Mouse (Mus musculus): ENCODE results near the gene Lrig1. TPM values are rescaled to one million over a fixed set of nuclear protein-coding genes. Genes with fewer than 3 reads are reported as not detected.

Lrig1 gene
- polyA plus RNA-seq, 1 experiment from 2014 or later, result 13.4 TPM

DNA sequence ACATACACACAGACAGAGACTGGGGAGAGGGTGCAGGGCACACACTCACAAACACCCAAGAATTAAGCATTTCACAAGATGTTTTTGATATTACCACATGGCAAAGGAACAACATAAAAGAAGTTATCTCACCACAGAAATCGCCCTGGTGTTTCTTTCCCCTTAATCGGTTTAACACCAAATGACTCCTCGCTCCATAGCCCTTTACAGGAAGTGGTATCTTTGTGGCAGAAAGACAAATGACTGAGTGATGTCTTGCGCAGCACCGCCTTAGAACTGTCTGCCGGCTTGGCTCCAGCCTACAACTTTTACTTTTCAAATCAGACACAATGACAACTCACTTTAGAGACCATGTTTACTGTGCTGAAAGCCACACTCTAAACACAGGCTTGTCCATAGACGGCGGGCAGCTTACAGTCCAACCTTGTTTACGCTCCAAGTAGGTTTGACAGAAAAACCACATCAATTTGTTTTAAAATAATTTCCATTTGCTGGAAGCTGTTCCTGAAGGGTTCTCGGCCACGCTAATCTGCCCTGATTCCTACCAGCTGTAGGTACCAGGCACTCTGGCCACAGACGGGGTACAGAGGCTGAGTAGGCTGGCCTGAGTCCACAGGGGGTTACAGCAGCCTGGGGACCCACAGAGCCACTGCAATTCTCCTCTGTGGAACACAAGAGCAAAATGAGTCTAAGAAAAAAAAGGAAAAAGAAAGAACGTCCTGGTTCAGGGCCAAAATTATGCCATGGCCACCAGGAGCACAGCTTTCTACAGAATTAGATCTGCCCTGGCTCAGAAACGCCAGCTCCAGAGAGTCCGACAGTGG lies 18.3 kb downstream of the Lrig1 start:
- peaks cover 77% of the 10 kb centered on the region for H3K4me1 ChIP-seq
- no peak for DNase-seq (ENCODE audit: low spot score)
- no peaks in the 10 kb centered on the region for H3K36me3 ChIP-seq
- no peaks in the 10 kb centered on the region for H3K27me3 ChIP-seq (ENCODE audit: low read depth, poor library complexity, severe bottlenecking)
- WGBS, result 69% methylated on average over 15 of the region's 15 CpGs
- no peaks in the 10 kb centered on the region for H3K9me3 ChIP-seq (replicated peaks)
- no peak overlapping the region for H3K4me3 ChIP-seq
- no peak overlapping the region; the same call in 1 of the 2 replicates for H3K27ac ChIP-seq (replicated peaks)

GRCm38 (mm10) chr6:94680760-94681445 lies 19.1 kb downstream of the Lrig1 start:
- H3K36me3 ChIP-seq, result no peaks in the 10 kb centered on the region
- H3K4me1 ChIP-seq, result peaks cover 78% of the 10 kb centered on the region
- H3K9me3 ChIP-seq (replicated peaks), result no peaks in the 10 kb centered on the region
- H3K4me3 ChIP-seq, result no peak overlapping the region
- DNase-seq (ENCODE audit: low spot score), result no peak
- 71% methylated on average over 5 of the region's 5 CpGs for WGBS
- no peak overlapping the region for H3K27ac ChIP-seq (replicated peaks)
- no peaks in the 10 kb centered on the region for H3K27me3 ChIP-seq (ENCODE audit: low read depth, poor library complexity, severe bottlenecking)

DNA sequence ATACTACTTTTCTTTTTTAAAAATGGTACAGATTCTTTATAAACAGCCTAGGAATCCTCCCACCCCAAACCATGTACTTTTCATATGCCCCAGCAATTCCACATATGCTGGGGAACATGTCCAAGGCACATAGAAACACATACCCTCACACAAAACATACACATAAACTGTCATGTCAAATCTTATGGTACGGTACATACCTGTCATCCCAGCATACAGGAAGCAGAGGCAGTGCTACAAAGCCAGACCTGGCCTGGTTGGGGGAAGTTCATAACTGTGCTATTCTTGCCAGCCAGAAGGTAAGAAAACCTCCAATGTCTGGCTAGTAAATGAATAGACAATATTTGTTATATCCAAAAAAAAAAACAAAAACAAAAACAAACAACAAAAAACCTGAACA lies 20.7 kb downstream of the Lrig1 start:
- Histone ChIP-seq H3K27me3 (ENCODE audit: low read depth, poor library complexity, severe bottlenecking) (no peaks in the 10 kb centered on the region), H3K27ac (replicated peaks) (no peak overlapping the region), H3K9me3 (replicated peaks) (no peaks in the 10 kb centered on the region), H3K36me3 (no peaks in the 10 kb centered on the region), H3K4me3 (no peak overlapping the region), H3K4me1 (peaks cover 73% of the 10 kb centered on the region)
- no peak for DNase-seq (ENCODE audit: low spot score)
- WGBS, result 97% methylated on average over 1 of the region's 1 CpGs

DNA sequence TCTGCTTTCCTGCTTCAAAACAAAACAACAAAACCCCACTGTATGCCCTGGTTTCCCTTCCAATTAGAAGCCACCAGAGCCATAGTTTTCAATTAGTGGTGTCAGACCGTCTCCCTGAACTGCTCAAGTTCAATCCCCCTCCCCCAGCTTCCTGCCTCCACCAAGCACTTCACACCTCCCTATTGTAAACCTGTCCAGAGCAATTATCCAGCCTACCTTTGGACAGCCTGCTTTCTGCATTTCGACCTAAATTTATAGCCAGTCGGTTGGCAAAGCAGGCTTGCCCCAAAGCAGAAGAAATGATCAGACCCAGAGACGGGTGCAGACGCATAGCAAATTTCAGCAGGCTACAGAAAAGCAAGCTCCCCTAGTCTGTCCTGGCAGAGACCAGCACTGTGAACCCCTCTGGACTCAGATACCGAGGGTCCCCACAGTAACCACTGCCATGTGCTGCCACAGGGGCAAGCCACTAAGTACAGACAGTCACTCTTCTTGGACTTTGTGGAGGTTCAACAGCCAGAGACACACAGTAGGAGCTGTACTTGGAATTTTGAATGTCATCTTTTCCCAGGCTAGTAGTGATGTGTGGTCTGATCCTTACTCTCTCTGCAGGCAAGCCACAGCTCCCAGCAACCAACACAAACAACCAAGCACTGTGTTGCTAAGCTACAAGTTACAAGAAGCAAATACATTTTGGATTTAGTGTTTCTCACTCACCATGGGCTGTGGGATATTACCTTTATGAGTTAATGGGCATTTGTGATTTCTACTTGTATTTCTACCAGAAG lies 21.4 kb downstream of the Lrig1 start:
- Histone ChIP-seq H3K9me3 (replicated peaks) (no peaks in the 10 kb centered on the region), H3K4me3 (no peak overlapping the region), H3K27ac (replicated peaks) (0 out of 2 replicates have a peak overlapping the region, but pooled peaks have one; percentile 46), H3K4me1 (peaks cover 73% of the 10 kb centered on the region), H3K36me3 (no peaks in the 10 kb centered on the region), H3K27me3 (ENCODE audit: low read depth, poor library complexity, severe bottlenecking) (no peaks in the 10 kb centered on the region)
- DNase-seq (ENCODE audit: low spot score), result no peak
- WGBS, result 50% methylated on average over 6 of the region's 6 CpGs

- Histone ChIP-seq H3K9me3 (replicated peaks) (no peaks in the 10 kb centered on the region), H3K36me3 (no peaks in the 10 kb centered on the region), H3K27ac (replicated peaks) (no peak overlapping the region), H3K4me3 (no peak overlapping the region), H3K27me3 (ENCODE audit: low read depth, poor library complexity, severe bottlenecking) (no peaks in the 10 kb centered on the region), H3K4me1 (peaks cover 71% of the 10 kb centered on the region)
- no peak for DNase-seq (ENCODE audit: low spot score)
- WGBS, result 68% methylated on average over 3 of the region's 3 CpGs
Observed at GRCm38 (mm10) chr6:94677448-94677847, 22.5 kb downstream of the Lrig1 start.

DNA sequence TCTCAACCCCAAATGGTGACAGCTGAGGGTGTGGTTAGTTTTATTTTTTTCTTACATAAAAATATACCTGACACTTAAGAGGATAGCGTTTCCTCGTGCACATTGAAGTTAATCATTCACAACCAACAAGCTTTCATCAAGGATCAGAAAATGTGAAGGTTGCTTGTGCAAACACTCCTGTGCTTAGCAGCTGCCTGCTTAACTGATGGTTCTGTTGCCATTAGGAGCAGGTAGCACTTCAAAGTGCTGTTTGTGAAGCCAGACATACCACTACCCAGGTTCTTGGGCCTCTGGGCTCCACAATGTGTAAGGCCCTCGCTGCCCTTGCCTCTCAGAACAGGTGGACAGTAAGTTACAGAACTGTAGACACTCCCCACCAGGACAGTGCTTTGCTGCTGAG lies 23.1 kb downstream of the Lrig1 start:
- no peak overlapping the region for H3K4me3 ChIP-seq
- peaks cover 65% of the 10 kb centered on the region for H3K4me1 ChIP-seq
- no peaks in the 10 kb centered on the region for H3K27me3 ChIP-seq (ENCODE audit: low read depth, poor library complexity, severe bottlenecking)
- no peak overlapping the region for H3K27ac ChIP-seq (replicated peaks)
- H3K9me3 ChIP-seq (replicated peaks), result no peaks in the 10 kb centered on the region
- H3K36me3 ChIP-seq, result no peaks in the 10 kb centered on the region
- 83% methylated on average over 3 of the region's 3 CpGs for WGBS
- DNase-seq (ENCODE audit: low spot score), result no peak

DNA sequence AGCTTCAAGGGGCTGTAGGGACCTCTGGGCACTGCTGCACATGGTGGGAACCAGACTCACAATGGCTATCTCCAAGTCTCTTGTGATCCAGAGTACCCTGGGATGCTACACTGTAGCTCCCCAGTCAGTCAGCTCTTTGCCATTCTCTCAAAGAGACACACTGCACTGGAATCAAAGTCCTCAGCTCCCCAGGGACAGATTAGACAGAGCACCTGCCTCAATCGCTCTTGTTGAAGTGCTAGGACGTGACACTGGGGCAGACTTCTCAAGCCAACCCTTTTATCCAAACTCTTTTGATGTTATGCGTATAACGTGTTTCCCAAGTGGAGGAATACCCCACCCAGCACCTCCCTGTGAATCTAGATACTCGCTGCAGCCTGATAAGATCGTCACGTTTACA lies 23.7 kb downstream of the Lrig1 start:
- H3K27ac ChIP-seq (replicated peaks), result peak overlapping the region; percentile 52
- no peaks in the 10 kb centered on the region for H3K9me3 ChIP-seq (replicated peaks)
- H3K27me3 ChIP-seq (ENCODE audit: low read depth, poor library complexity, severe bottlenecking), result no peaks in the 10 kb centered on the region
- no peak overlapping the region for H3K4me3 ChIP-seq
- WGBS, result 63% methylated on average over 7 of the region's 7 CpGs
- no peak for DNase-seq (ENCODE audit: low spot score)
- H3K36me3 ChIP-seq, result no peaks in the 10 kb centered on the region
- H3K4me1 ChIP-seq, result peaks cover 60% of the 10 kb centered on the region

DNA sequence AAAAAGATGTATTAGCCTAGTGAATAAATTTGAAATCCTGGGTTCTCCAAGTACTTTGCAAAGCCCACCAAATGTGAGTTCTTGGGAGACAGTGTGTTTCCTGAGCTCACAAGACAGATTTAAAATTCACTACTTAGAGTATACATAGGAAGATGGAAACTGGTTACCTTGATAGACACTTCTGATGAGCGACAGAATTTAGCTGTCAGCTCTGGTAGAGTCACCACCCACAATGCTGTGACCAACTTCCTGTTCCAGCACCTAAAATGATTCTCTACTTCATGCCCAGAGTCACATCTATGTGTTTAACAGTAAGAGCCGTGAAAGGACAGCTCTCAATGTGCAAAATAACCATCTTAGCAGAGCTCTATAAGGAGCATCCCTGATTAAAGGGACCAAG lies 27.5 kb downstream of the Lrig1 start:
- Histone ChIP-seq H3K4me3 (no peak overlapping the region), H3K27me3 (ENCODE audit: low read depth, poor library complexity, severe bottlenecking) (no peaks in the 10 kb centered on the region), H3K4me1 (peaks cover 61% of the 10 kb centered on the region), H3K9me3 (replicated peaks) (no peaks in the 10 kb centered on the region), H3K36me3 (no peaks in the 10 kb centered on the region), H3K27ac (replicated peaks) (no peak overlapping the region)
- 89% methylated on average over 2 of the region's 2 CpGs for WGBS
- DNase-seq (ENCODE audit: low spot score), result no peak

- H3K36me3 ChIP-seq, result no peaks in the 10 kb centered on the region
- H3K27me3 ChIP-seq (ENCODE audit: low read depth, poor library complexity, severe bottlenecking), result no peaks in the 10 kb centered on the region
- peaks cover 63% of the 10 kb centered on the region for H3K4me1 ChIP-seq
- H3K4me3 ChIP-seq, result no peak overlapping the region
- no peak overlapping the region for H3K27ac ChIP-seq (replicated peaks)
- no peaks in the 10 kb centered on the region for H3K9me3 ChIP-seq (replicated peaks)
- 70% methylated on average over 6 of the region's 6 CpGs for WGBS
- DNase-seq (ENCODE audit: low spot score), result no peak
Observed at GRCm38 (mm10) chr6:94669370-94669769, 30.6 kb downstream of the Lrig1 start.

GRCm38 (mm10) chr6:94668204-94668863 lies 31.6 kb downstream of the Lrig1 start:
- H3K4me3 ChIP-seq, result no peak overlapping the region

DNA sequence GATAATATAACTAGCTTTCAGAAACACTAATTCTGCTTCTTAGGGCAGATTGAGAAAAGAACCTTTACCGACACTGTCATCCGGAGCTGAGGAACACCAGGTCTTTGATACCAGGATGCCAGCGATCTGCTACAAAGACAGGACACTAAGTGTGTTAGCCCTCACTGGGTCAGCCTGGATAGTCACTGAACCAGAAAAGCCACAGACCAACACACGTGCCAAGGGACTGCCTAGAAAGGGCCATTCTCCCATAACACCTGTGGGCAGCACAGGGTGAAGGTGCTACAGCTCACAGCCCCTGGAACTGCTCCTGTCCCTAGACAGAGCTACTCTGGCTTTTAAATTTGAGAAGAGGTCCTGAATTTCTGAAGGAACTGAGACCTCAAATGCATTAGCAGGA lies 32.8 kb downstream of the Lrig1 start:
- Histone ChIP-seq H3K4me3 (no peak overlapping the region), H3K36me3 (peaks cover 15% of the 10 kb centered on the region), H3K27me3 (ENCODE audit: low read depth, poor library complexity, severe bottlenecking) (no peaks in the 10 kb centered on the region), H3K27ac (replicated peaks) (no peak overlapping the region), H3K9me3 (replicated peaks) (no peaks in the 10 kb centered on the region), H3K4me1 (peaks cover 54% of the 10 kb centered on the region)
- 76% methylated on average over 4 of the region's 4 CpGs for WGBS
- DNase-seq (ENCODE audit: low spot score), result no peak

More at GRCm38 (mm10) chr6:94668204-94668863, 31.6 kb downstream of the Lrig1 start:
- Histone ChIP-seq H3K4me1 (peaks cover 54% of the 10 kb centered on the region), H3K36me3 (peaks cover 5% of the 10 kb centered on the region; the same call in 1 of the 2 replicates), H3K9me3 (replicated peaks) (no peaks in the 10 kb centered on the region), H3K27me3 (ENCODE audit: low read depth, poor library complexity, severe bottlenecking) (no peaks in the 10 kb centered on the region), H3K27ac (replicated peaks) (no peak overlapping the region)
- DNase-seq (ENCODE audit: low spot score), result no peak
- WGBS, result 38% methylated on average over 13 of the region's 13 CpGs

DNA sequence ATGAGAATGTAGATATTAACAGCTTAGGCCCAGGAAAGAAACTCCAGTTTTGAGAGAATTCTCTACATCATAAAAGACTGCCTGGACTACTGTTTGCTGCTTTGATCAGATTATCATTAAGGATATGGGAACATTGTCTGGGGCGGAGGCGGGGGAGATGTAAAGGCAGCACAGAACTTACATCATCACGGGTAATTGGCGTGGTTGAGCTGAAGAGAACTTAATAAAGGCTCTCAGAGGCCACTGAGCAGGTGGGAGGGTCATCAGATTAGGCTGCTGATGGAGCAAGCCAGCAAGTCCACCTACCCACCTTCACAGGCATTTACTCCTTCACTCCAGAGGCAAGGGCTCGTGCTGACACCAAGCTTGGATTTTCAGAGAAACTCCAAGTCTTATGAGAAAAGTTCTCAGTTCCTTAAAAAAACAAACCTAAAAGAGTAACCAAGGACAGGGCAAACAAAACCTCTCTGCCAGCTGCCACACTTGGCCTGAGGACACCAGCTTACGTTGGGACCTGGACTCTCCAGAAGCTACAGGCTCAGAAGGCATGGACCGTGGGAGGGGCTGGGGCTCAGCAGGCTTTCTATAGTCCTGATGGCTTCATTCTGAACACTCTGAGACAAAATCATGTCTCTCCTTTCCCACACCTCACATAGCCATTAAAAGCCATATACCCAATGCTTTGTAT lies 33.4 kb downstream of the Lrig1 start:
- DNase-seq (ENCODE audit: low spot score), result no peak
- Histone ChIP-seq H3K9me3 (replicated peaks) (no peaks in the 10 kb centered on the region), H3K4me1 (peaks cover 54% of the 10 kb centered on the region), H3K27me3 (ENCODE audit: low read depth, poor library complexity, severe bottlenecking) (no peaks in the 10 kb centered on the region), H3K4me3 (no peak overlapping the region), H3K27ac (replicated peaks) (no peak overlapping the region), H3K36me3 (peaks cover 21% of the 10 kb centered on the region)
- 67% methylated on average over 7 of the region's 7 CpGs for WGBS
